Mouse (Mus musculus) spleen, adult 2 months (tissue): ENCODE results near the gene Cmip. TPM values are rescaled to one million over a fixed set of nuclear protein-coding genes. Genes with fewer than 3 reads are reported as not detected.

ENCODE experiments used
- DNase-seq, 2 experiments: peaks; one replicate each; pipeline versions ENCODE4 v3.0.0 to v3.0.0-alpha.2; 2012 to 2021; ENCODE audit warnings: low spot score in 2 of 2, low read depth in 1 of 2
- H3K27ac ChIP-seq: fragments of 200-500 bp; 2 replicates; pipeline ENCODE4 v1.5.1; 2012; ENCODE audit warnings: low read length, inconsistent platforms; ENCODE audit not compliant: insufficient read depth
- H3K27me3 ChIP-seq: fragments of 200-500 bp; 2 replicates; pipeline ENCODE4 v1.6.1; 2012; ENCODE audit warnings: mild to moderate bottlenecking, moderate library complexity, low read length, inconsistent platforms; ENCODE audit not compliant: control insufficient read depth, insufficient read depth
- H3K36me3 ChIP-seq: fragments of 200-500 bp; 2 replicates; pipeline ENCODE4 v1.6.1; 2012; ENCODE audit warnings: mild to moderate bottlenecking, low read length, inconsistent platforms; ENCODE audit not compliant: control insufficient read depth, insufficient read depth
- H3K4me1 ChIP-seq: fragments of 200-500 bp; 2 replicates; pipeline ENCODE4 v1.6.1; 2011; ENCODE audit warnings: inconsistent platforms; ENCODE audit not compliant: control insufficient read depth, insufficient read depth, insufficient read length
- H3K4me3 ChIP-seq: fragments of 200-500 bp; 2 replicates; pipeline ENCODE4 v1.5.1; 2011; ENCODE audit warnings: mild to moderate bottlenecking, inconsistent platforms; ENCODE audit not compliant: insufficient read depth, insufficient read length; ENCODE audit errors: extremely low read depth
- CTCF ChIP-seq: fragments of 200-500 bp; IDR thresholded peaks from 2 replicates; pipeline ENCODE4 v1.5.1; 2011; ENCODE audit warnings: mild to moderate bottlenecking, inconsistent platforms; ENCODE audit not compliant: insufficient read depth, insufficient read length, insufficient replicate concordance; ENCODE audit errors: extremely low read depth
- POLR2A ChIP-seq: fragments of 200-500 bp; IDR thresholded peaks from 2 replicates; pipeline ENCODE4 v1.6.1; 2011; ENCODE audit warnings: low read depth, low read length, inconsistent platforms
- WGBS: fragments of 180-500 bp; shearing (Covaris S2); methylation state at CpG from one replicate; pipeline ENCODE4 v1.1.7; 2018; 5-methylcytosine and 5-hydroxymethylcytosine counted together
- polyA plus RNA-seq: library from polyadenylated mRNA; depleted of rRNA; stranded (reverse); fragments of >200 nt; gene quantifications from 2 replicates; pipeline ENCODE4 v1.2.3, GENCODE M21; 2012

Cmip gene
- polyA plus RNA-seq, 1 experiment = 48.2 TPM

DNA sequence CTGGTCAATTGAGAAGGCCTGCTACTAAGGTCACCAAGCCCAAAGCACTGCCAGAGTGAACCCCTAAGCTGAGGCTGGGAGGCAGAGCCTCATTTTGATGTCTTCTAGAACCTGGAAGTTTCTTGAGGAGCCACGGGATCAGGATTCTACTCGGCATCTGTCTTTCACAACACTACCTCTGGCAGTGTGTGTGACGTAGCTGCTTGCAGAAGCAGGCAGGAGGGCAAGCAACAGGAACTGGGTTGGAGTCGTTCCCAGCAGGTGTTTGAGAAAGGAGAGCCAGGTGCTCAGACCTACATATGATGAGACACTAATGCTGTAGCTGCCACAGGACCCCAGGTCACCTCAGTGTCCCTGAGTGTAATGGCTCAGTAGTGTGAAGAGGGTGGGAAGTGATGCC, 140.0 kb downstream of the Cmip start:
- no peak for DNase-seq
- WGBS = 94% methylated on average over 4 of the region's 4 CpGs
- no peak for TF ChIP-seq CTCF
- no peak for TF ChIP-seq POLR2A
- Histone ChIP-seq H3K4me3 (no peak overlapping the region), H3K27me3 (no peaks in the 10 kb centered on the region), H3K27ac (no peak overlapping the region), H3K36me3 (peaks cover 3% of the 10 kb centered on the region), H3K4me1 (no peaks in the 10 kb centered on the region)

DNA sequence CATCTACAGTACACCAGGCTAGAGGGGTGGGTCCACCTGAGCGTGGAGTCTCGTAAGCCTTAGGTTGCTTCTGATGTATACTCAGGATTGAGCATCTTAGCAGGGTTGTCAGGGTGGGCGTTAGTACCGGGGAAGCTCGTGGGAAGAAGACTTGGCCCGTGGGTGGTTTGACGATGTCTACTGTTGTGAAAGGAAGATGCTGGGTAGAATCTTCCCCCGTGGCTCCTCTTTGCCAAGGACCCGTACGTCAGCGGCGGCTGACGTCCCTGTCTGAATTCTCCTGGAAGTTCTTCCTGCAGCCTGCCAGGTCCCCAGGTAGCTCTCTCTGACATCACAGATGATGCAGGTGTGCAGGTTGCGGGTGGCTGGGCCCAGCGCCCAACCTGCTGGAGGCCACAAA, 140.9 kb downstream of the Cmip start:
- no peak overlapping the region for H3K27ac ChIP-seq
- no peaks in the 10 kb centered on the region for H3K4me1 ChIP-seq
- TF ChIP-seq POLR2A (no peak), CTCF (no peak)
- H3K36me3 ChIP-seq = peaks cover 3% of the 10 kb centered on the region
- DNase-seq = no peak
- WGBS = 98% methylated on average over 15 of the region's 15 CpGs
- no peak overlapping the region for H3K4me3 ChIP-seq
- no peaks in the 10 kb centered on the region for H3K27me3 ChIP-seq

DNA sequence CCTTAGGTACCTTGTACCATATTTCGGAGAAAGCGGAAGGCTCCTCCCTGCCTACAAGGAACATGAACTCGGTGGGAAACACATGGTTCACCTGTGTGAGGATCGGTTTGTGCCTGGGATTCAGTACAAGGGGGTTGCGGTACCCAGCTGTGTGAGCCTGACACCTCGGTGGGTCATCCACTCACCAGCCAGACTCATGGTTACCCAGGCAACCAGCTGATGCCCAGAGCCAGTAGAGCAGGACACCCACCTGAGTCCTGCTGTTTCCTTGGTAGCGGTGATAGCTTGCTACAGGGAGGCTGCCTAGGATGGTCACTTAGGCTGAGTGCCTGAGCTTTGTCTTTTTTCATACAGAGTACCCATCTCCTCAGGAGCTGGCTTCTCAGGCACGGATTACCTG, 142.4 kb downstream of the Cmip start:
- 95% methylated on average over 8 of the region's 8 CpGs for WGBS
- no peaks in the 10 kb centered on the region for H3K27me3 ChIP-seq
- peaks cover 1% of the 10 kb centered on the region; the same call in 1 of the 2 replicates for H3K36me3 ChIP-seq
- H3K4me1 ChIP-seq = no peaks in the 10 kb centered on the region
- no peak overlapping the region for H3K27ac ChIP-seq
- no peak for DNase-seq
- no peak for TF ChIP-seq CTCF
- no peak overlapping the region for H3K4me3 ChIP-seq

DNA sequence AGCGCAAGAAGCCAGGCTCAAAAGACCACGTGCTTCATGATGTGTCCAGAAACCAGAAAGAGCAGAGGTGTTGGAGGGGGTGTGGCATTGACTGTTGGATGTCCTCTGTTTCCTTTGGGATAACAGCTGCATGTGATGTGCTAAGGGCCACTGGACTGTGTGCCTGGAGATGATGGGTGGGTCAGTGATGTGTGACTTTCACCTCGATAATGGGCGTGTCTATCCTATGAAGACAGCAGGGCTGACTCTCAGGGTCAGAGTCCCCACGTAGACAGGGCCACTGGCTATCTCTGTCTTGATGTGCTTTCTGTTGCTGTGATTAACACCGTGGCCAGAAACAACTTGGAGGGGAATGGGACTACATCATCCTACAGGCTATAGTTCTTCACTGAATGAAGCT, 144.0 kb downstream of the Cmip start:
- TF ChIP-seq CTCF (no peak), POLR2A (no peak)
- no peak for DNase-seq
- 86% methylated on average over 6 of the region's 6 CpGs for WGBS
- Histone ChIP-seq H3K27me3 (no peaks in the 10 kb centered on the region), H3K36me3 (no peaks in the 10 kb centered on the region), H3K4me3 (no peak overlapping the region), H3K27ac (no peak overlapping the region), H3K4me1 (no peaks in the 10 kb centered on the region)

DNA sequence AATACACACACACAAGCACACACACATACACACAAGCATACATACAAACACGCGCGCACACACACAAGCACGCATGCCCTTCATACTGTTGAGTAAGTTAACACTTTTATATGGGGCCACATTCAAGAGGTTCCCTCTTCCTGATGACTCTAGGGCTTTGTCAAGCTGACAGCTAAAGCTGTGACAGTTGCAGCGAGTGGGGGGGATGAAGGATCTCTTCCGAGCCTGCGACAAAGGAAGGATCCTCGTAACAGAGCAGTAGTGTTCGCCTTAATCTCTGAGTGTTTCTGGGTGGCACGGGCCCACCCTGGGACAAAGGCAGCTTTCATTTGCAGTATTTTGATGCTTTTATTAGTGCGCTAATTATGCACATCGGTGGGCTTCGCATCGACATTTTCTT, 145.0 kb downstream of the Cmip start:
- H3K27ac ChIP-seq = no peak overlapping the region
- DNase-seq = no peak
- H3K4me1 ChIP-seq = no peaks in the 10 kb centered on the region
- no peaks in the 10 kb centered on the region for H3K36me3 ChIP-seq
- 95% methylated on average over 14 of the region's 14 CpGs for WGBS
- TF ChIP-seq POLR2A (no peak), CTCF (no peak)
- H3K27me3 ChIP-seq = no peaks in the 10 kb centered on the region
- H3K4me3 ChIP-seq = no peak overlapping the region

DNA sequence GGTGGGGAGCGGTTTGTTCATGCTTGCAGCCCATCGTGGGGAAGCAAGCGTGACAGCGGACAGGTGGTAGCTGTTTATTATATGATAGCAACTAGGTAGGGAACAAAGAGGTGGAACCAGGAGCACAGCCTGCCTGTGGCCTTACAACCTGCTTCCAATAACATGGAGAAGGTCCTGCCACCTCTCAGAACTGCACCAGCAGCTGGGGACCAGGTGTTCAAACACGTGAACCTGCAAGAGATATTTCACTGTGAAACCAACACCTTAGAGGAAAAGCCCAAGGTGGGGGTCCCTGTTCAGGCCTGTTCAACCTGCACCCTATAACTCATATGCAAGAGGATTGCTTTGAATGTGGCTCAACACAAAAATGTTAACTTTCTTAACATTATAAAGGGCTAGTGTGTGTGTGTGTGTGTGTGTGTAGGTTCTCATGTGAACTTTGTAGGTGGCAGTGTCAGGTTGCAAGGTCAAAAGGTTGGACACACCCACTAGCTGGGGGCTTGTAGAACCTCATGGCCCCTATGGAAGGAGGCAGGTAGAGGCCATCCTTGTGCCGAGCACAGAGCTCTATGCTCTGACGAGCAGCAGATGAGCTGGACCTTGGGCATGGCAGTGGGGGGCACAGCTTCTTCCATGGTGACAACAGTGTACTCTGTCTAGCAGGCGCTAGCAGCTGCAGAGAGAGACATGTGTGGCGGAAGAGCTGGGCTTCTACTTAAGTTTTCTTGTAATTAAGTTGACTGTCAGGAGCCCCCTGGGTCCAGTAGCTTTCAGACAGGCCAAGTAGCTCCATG, 146.2 kb downstream of the Cmip start:
- 90% methylated on average over 9 of the region's 9 CpGs for WGBS
- Histone ChIP-seq H3K4me1 (no peaks in the 10 kb centered on the region), H3K27me3 (no peaks in the 10 kb centered on the region), H3K4me3 (no peak overlapping the region), H3K27ac (no peak overlapping the region), H3K36me3 (no peaks in the 10 kb centered on the region)
- TF ChIP-seq CTCF (no peak), POLR2A (no peak)
- no peak for DNase-seq

DNA sequence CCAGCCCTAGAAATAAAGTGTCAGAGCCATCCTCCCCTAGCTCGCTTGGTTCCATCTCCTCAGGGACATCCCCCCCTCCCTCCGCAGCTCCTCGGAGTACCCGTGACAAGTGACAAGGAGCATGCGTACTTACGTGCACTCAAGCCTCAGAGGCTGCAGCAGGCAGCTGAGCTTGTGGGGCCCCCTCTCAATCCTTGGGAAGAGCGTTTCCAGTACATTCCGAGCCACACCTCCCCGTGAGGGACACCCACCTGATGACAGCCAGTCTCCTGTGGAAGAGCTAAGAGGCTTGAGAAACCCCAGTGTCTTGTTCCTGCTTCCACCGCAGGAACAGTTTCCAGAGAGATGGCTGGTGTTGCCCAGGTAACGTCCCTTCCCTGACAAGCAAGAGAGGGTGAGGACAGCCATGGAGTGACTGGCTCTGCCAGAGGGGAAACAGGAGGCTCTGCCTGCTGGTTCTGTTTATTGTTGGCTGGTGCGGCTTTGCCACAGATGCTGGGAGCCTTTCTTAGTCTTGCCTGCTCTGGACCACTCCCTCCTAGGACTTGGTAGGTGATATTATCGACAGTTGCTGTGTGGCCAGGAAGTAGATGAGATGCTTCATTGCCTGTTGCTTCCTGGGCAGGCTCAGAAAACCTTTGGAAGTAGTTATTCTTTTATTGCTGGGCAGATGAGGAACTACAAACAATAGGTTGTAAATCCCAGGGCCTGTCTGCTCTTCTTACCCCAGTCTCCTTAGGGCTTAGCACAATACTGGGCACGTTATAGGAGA, 147.0 kb downstream of the Cmip start:
- H3K4me1 ChIP-seq = no peaks in the 10 kb centered on the region
- no peak overlapping the region for H3K4me3 ChIP-seq
- 77% methylated on average over 14 of the region's 14 CpGs for WGBS
- no peak for DNase-seq
- no peaks in the 10 kb centered on the region for H3K36me3 ChIP-seq
- H3K27ac ChIP-seq = no peak overlapping the region
- TF ChIP-seq POLR2A (no peak), CTCF (no peak)
- no peaks in the 10 kb centered on the region for H3K27me3 ChIP-seq
